Mouse (Mus musculus) kidney, adult 8-10 months (tissue): ENCODE data around the gene Hsd11b2.

ENCODE experiments used
- DNase-seq, 2 experiments: peaks; one replicate each; pipeline ENCODE4 v3.0.0; 2022

Gene Hsd11b2

DNA sequence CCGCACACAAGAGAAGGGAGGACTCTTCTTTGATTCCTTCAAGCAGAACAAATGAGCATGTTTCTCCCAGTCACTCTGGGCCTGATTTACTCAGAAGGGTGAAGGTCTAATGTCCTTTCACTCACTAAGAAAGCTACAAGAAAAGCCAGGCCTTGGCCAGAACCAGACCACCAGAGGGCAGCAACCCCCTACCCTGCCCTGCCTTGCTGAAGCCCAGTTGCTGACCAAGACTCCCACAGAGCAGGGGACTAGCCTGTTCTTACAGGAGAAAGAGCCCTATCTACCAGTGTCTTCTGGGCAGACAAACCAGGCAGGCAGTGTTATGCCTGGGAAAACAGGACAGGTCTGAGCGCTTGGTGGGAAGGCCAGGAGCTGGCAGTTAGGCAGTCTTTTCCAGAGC, 34.2 kb upstream of the Hsd11b2 start:
- peak; percentile 83 to 92 for DNase-seq

DNA sequence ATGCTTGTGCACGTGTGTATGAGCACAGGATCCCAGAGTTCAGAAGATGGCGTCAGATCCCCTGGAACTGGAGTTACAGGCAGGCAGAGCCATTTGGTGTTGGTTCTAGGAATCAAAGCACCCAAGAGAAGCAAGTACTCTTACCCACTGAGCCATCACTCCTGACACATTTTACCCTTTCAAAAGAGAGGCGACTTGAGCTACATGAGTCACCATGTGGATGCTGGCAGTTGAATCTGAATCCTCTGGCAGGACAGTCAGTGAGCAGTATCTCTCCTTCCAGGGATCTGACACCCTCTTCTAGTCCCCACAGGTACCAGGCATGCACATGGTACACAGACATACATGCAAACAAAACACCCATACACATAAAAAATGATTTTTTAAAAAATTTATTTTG, 30.5 kb upstream of the Hsd11b2 start:
- no peak for DNase-seq

DNA sequence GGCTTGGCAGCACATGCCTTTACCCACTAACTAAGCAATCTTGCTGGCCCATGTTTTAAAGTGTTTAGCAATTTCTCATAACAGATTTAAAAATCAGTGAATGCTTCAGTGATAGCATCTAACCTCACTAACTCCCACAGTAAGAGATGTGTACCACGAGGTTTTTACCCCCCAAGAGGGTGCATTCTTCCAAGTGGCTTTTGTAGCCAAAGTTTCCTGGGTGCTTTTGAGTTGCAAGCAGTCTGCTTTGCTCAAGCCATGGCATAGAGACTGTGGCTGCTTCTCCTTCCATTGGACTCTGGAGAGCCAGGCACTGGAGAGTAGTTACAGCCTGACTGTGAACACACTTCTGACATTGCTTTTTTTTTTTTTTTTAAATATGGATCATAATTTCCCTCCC, 29.3 kb upstream of the Hsd11b2 start:
- no peak for DNase-seq

DNA sequence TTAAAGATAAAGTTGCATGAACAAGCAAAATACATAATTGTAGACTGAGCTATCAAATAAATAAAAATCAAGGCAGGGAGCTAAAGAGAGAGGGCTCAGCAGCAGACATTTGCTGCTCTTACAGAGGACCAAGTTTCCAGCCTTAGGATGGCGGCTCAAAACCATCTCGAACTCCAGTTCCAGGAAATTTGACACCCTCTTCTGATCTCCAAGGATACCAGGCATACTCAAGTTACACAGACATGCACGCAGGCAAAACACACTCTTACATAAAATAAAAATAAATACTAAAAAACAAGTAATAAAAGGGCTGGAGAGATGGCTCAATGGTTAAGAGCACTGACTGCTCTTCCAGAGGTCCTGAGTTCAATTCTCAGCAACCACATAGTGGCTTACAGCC, 25.1 kb upstream of the Hsd11b2 start:
- DNase-seq: no peak

DNA sequence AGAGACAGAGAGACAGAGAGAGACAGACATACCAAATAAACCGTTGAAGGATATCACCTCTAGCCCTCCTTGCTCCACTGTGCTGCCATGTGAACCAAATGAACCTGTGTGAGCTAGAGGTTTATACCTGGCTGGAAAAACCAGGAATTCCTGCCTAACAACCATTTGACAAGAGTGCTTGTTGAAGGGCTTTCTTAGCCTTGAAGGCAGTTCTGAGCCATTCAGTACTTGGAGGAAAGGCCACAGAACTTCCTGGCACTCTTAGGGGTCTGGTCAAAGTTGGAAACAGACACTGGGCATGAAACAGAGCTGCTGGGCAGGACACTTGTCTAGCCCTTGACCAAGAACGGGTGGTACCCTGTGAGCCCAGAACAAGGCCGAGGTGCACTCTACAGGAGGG, 24.0 kb upstream of the Hsd11b2 start:
- no peak for DNase-seq

DNA sequence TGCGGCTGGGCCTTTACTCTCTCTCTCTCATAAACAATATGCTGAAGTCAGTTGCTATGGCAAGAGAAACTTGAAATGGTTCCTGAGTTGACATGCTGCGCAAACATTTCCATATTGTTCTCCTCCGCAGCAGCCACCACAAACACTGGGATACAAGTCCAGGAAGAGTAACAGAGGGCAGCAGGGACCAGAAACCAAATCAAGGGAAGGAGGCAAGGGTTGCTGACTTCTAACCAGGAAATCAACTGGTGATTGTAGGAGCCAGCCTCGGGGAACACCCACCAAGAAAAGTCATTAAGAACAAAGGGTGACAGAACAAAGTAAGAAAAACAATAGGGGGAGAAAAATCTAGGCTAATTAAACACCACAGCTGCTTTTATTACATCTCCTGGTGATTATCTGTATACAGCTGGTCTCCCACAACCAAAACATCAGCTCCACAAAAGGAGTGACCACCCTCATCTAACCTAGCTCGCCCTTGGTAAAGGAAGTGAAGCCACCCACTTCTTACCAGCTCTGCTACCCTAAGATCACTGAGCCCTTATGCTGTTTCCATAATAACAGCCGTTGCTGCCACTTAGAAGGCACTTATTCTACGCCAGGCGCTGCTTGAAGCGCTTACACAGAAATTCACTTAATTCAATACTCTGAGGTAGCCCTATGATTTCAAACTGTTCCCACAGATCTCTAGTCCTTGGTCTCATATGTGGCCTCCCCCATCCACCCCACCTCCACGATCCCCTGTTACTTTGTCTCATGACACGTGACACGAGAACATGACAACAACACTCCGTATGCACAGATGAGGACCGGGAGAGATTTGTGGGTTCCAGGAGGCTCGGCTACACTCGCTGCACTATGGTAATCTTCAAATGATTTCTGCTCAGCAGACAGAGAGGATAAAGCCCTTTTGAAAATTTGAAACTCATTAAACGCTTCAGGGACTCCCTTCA, 22.9 kb upstream of the Hsd11b2 start:
- DNase-seq: no peak

DNA sequence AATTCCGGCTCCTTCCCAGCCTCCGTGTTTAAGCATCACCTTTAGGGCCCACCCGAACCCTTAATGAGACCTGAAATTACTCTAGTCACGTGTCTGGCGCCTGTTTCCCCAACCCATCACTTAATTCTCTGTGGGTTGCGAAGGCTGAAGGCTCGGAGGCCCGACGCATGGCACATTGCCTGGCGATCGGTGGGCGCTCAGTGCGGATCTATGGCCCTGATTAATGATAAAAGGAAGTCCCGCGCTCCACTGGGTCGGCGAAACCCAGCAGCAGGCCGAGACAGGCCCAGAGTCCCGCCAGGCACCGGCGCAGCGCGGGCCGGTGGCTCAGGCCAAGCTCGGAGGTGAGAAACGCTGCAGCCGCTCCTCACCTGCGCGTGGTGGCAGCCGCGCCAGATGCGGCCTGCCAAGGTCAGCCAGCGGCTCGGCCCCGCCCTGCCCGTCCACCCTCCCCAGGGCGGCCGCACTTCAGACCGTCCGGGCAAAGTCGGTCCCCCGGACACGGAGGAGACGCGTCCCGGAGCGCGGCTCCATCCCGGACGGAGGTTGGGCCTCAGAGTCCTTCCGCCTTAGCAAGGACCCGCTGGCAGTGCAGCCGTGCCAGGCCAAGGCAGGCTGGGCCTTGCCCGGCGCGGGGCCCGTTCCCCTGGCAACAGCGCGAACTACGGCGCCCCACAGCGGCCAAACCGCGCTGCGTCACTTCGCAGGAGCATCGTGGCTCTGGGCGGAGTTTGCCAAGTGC, 21.9 kb upstream of the Hsd11b2 start, which contains the start of gene Zdhhc1:
Gene Zdhhc1 (minus strand): TSS at position 464 of the 742 bp plus-strand sequence.
- peak; percentile 84 to 89 for DNase-seq

DNA sequence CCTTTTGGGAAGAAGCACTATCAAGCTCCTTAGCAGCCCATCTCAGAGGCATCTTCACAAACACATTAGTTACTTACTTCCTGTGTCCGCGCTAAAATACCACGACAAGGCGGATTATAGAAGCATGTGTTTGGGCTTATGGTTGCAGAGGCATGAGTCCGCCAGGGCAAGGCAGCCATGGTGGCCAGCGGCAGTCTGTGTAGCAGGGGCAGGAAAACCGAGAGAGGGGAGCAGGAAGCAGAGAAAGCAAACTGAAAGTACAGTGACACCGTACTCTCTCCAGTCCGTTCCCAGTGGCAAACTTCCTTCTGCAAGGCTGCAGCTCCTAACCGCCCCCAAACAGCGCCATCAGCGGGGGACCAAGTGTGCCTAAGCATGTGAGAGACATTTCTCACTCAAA, 18.8 kb upstream of the Hsd11b2 start:
- no peak for DNase-seq

DNA sequence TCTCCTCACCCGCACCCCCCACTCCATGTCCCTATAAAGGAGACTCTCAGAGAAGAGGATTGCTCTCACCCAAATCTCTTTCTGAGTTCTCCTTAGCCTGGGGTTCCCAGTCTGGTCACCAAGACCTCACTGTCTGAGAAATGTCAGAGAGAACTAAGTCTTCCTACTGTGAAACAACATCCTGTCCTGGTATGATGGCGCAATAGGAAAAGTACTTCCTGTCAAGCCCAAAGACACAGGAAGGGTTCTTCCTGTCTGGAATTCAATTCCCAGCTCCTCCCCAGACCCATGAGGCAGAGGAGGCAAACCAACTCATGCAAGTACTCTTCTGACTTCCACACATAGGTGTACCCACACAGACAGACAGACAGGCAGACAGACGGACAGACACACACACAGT, 13.9 kb upstream of the Hsd11b2 start:
- no peak for DNase-seq

DNA sequence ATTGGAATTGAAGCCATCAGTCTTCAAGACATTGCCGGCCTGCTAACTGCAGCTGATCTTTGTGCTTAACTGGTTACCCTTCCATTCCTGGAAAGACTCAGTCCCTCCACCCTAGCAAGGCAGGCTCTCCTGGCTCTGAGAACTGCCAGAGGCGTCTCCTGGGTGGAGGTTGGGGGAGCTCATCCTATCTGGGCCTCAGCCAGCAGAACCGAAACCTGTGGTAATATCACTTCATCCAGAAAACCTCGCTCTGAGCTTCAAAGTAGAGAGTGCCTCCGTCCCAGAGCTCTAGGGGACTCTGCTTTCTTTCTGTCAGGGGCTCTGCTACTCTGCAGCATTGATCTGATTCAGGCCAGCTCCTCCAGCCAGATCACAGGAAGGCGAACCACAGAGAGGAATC, 11.6 kb upstream of the Hsd11b2 start:
- no peak for DNase-seq

DNA sequence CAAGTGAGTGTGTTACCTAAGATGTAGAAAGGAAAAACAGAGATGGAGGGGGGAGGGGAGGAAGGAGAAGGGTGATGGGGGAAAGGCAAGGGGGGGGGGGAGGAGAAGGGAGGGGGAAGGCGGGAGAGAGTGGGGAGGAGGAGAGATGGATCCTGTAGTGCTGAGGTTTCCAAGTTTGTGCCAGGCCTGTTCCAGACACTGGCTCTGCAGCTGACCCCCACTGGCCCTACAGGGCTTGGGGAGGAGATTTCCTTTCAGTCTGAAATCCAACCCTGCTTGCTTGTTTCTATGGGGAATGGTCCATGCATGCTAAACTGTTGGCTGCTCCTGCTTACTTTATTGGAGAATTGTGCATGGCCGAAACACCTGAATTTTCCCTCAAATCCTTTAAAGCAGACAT, 9.8 kb upstream of the Hsd11b2 start:
- no peak for DNase-seq

DNA sequence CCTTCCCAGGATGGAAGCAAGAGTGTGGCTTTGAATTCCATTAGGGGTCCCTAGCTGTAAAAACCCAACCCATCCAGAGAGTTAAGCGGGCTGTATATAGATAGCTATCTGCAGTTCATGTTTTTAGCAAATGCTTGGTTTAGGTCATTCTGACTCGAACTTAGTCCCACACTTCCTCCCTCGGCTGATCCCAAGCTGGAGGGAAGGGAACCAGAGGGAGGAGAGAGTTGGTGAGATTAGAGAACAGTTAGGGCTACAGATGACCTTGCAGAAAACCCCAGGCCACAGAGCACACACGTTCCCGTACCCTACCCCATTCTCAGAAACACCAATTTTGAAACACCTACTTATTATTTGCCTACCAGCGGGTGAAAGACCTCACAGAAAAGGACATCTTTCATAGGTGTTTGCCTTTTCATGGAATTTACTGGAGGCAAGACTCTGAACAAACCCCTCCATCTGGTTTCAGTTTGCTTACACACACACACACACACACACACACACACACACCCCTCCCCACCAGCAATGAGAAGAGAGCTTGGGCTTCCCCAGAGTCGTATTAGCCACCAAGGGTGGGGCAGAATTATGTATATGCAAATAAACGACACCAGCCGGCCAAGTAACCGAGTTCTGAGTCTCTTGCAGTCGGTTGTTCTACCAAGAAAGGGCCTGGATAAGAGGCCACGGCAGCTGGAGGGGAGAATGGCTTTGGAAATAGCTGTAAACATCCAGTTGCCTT, 8.4 kb upstream of the Hsd11b2 start:
- DNase-seq: no peak

DNA sequence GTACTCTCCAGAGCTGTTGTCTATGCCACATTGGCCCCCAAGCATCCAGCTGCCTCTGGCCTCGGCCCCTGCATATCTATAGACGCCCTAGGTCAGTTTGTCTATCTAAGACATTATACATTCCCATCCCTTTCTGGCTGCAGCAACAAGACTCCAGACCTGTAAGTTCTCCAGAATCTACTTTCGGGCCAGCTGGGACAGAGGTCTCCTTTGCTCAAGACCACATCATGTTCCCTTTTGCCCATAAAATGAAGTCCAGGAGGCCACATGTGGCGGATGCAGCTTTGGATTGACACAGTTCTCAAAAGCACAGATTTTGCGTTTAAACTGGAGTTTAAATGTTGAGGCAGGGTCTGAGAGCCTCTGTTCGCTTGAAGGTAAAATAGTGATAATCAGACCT, 4.4 kb upstream of the Hsd11b2 start:
- no peak for DNase-seq

DNA sequence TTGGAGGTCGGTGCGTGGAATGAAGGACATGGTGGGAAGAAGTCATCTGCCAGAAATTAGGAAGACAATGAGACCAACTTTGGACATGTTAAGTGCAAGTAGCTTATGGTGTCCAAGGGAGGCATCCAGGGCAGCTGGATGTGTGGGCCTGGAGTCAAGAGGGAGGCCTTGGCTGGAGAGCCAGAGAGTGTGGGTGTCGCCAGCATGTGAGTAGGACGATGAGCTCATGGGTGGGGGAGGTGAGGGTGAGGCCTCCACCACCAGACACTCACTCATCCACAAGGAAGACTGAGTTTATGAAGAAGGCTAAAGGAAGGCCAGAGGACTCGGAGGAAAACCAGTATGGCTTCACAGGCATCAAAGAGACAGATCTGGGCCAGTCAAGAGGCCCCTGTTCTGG, 3.9 kb upstream of the Hsd11b2 start:
- no peak for DNase-seq

DNA sequence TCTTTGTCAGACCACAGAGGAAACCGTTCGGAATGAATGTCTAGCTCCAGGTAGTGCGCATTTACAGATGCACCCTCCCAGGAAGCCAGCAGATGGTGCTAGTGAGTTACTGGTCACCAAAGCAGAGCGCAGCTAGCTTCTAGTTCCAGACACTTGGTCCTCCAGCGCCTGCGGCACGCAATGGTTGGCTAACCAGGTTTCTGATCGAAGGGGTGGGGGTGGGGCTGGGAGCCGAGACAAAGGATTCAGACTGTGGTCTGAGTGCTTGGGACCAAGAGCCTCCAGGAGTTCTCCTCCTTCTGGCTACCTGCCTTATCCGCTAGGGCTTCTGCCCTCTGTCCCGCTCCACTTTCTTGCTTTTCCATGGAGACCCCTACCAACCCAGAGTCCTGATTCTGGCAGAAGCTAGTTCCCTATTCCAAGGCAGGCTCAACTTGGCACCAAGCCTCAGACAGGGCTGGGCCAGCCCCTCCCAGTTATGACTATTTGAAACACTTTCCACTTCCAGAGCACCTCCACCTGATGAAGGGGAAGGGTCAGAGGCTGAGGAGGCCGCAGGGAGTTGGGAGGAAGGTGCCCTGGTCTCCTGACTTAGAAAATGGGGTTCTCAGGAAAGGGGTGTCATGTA, 2.4 kb upstream of the Hsd11b2 start:
- peak; percentile 71 to 81 for DNase-seq

DNA sequence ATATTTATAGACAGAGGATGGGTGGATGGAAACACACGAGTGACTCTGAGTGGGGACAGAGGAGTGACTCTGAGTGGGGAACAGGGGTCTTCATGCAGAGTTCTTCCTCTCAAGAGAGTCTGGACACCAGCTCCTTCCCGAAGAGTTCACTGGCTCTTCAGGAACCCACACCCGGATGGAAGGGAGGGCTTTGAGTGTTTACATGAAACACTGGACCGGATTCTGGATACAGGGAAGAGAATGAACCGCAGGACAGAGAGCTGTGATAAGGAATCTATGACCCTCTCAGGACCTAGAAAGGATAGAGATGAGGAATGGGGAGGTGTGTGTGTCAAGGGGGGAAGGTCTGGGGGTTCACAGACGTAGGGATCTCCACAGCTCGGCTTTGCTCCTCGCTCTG, 1.2 kb upstream of the Hsd11b2 start:
- no peak for DNase-seq

DNA sequence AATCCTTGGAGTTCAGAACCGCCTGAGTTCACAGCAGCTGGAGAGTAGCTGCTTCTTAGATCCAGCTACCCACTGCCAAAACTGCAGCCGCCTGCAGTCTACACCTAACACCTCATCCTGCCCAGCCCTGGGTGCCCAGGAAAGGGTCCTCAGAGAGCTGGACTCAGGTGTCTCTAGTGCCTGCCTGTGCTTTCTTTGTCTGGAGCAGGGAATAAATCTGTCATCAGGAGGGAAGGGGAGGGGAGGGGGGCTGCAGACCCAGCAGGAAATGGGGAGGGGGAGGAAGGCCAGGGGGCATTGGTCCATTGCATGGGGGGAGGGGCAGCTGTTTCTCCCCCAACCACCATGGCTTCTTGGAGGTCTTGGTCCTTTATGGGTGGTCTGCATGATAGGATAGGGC, 1.0 kb downstream of the Hsd11b2 start:
- no peak for DNase-seq

DNA sequence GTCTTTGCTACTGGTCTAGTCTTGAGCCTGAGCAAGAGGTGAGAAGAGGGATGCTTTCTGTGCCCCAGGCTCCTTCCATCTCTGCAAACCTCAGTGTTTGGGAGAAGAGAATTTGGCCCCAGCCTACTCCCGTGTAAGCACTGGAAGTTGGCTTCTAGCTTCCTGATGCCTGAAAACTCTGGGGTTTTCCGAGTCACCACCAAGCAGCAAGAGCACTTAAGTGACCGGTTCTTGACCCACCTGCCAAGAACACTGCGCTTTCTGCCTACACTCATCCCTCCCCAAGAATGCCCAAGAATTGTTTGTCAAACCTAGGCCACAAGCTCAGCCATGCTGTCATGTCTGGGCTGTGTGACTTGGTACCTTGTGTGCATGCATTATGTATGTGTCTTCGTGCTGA, 2.0 kb downstream of the Hsd11b2 start:
- no peak for DNase-seq

DNA sequence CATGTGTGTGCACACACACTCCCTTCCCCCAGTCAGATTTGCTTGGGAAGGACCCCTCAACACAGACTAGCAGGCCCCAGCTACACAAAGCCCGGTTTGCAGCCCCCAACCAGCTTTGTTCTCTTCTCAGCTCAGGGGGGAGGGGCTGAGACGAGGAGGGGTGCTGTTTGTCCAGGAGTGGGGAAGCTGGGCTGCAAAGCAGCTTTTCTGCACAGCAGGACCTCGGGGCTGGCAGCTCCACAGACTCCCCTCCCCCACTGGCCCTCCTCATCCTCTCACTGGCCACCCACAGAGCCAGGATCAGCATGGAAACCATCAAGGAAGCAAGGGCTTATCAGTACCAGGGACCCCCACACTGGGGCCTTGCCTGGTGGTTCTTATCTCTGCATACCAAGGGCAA, 2.5 kb downstream of the Hsd11b2 start:
- no peak for DNase-seq

DNA sequence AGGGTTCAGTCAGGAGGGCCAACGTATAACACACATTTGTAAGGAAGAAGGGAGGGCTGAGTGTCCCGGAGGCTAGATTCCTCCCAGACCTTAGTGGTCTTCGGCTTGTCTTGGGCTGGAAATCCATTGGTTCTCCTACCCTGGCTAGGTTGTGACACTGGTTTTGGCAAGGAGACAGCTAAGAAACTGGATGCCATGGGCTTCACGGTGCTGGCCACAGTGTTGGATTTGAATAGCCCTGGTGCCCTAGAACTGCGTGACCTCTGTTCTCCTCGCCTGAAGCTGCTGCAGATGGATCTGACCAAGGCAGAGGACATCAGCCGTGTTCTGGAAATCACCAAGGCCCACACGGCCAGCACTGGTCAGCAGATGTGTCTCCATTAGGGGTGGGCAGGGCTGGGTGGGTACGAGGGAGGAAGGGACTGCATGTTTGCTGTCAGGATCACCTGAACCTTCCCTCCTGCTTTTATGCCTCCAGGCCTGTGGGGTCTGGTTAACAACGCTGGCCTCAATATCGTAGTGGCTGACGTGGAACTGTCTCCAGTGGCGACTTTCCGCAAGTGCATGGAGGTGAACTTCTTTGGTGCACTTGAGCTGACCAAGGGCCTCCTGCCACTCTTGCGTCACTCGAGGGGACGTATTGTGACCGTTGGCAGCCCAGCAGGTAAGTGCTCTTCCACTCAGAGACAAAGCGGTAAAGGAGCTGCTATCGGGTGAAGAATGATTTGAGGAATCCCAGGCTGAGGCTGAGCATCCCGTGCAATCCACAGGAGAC, 3.6 kb downstream of the Hsd11b2 start:
- no peak for DNase-seq

DNA sequence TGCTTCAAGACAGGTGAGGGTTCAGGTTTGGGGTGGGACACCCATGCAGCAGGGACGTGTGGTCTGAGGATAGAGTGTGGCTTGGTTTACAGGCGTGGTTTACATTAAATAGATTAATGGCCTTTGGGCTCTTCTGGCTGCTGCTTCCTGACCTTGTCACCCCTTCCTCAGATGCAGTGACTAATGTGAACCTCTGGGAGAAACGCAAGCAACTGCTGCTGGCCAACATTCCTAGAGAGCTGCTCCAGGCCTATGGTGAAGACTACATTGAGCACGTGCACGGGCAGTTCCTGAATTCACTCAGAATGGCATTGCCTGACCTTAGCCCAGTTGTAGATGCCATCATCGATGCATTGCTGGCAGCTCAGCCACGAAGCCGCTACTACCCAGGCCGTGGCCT, 4.3 kb downstream of the Hsd11b2 start:
- DNase-seq: no peak

DNA sequence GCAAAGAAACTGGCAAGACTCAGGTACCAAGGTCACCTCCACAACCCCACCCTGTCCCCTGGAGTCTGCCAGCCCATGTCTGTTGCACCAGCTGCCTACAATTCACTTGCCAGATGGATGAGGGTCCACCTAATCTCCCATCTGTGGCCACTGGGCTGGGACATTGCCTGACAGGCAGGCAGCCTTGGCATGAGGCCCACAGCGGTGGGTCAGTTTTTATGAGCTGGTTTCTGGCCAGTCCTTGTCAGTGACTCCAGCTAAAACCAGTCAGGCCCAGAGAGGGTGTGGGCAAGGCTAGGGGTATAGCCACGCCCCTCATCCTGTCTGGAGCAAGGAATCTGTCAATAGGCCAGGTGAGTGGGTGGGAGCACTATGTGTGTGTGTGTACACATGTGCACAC, 8.6 kb downstream of the Hsd11b2 start:
- peak; percentile 71 to 85 for DNase-seq
